Mouse (Mus musculus) CH12.LX (cell line): ENCODE measurements around the gene Fcgr2b. TPM values are rescaled to one million over a fixed set of nuclear protein-coding genes. Genes with fewer than 3 reads are reported as not detected.
A peak's percentile ranks its signal among the peaks of the same experiment; 100 is the strongest.

Experiments
- DNase-seq: peaks from one replicate; pipeline ENCODE4 v3.0.0-alpha.2; 2013; ENCODE audit errors: extremely low read depth
- H3K27ac ChIP-seq: 2 replicates; pipeline ENCODE4 v1.5.1; 2012; ENCODE audit warnings: low read depth, mild to moderate bottlenecking, control low read depth, moderate library complexity; ENCODE audit not compliant: insufficient read depth
- H3K27me3 ChIP-seq: replicated peaks from 2 replicates; pipeline ENCODE3; 2012; ENCODE audit warnings: inconsistent platforms
- H3K36me3 ChIP-seq, 2 experiments: replicated peaks in 1 of 2; 2 replicates each; pipeline versions ENCODE3 to v1.6.1; 2012; ENCODE audit warnings: inconsistent platforms in 1 of 2, low read length in 1 of 2, mild to moderate bottlenecking in 1 of 2, mixed read lengths in 1 of 2, moderate library complexity in 1 of 2; ENCODE audit not compliant: control insufficient read depth in 1 of 2, insufficient read depth in 1 of 2
- H3K4me1 ChIP-seq, 2 experiments: 2 replicates each; pipeline ENCODE4 v1.6.1; 2012; ENCODE audit warnings: inconsistent platforms in 1 of 2, moderate library complexity in 1 of 2; ENCODE audit not compliant: insufficient read depth in 2 of 2, control insufficient read depth in 1 of 2
- H3K4me2 ChIP-seq: 2 replicates; pipeline ENCODE4 v1.6.1; 2012; ENCODE audit warnings: low read depth, mild to moderate bottlenecking, control low read depth; ENCODE audit not compliant: poor library complexity, insufficient read depth, severe bottlenecking
- H3K4me3 ChIP-seq, 3 experiments: fragments of 150-350 bp in 1 of 3; sonication (generic) in 1 of 3; replicated peaks in 1 of 3; 2 replicates each; pipeline versions ENCODE3 to v1.5.1; 2011 to 2012; ENCODE audit warnings: low read depth in 2 of 3, low read length in 2 of 3, mild to moderate bottlenecking in 2 of 3, moderate library complexity in 2 of 3, control low read depth in 1 of 3, improper control_type of control experiment in 1 of 3, inconsistent platforms in 1 of 3, mixed read lengths in 1 of 3; ENCODE audit not compliant: poor library complexity in 1 of 3
- H3K79me2 ChIP-seq: replicated peaks from 2 replicates; pipeline ENCODE4 v1.6.1; 2012; ENCODE audit warnings: mild to moderate bottlenecking, moderate library complexity; ENCODE audit not compliant: control insufficient read depth, poor library complexity, insufficient read depth, severe bottlenecking; ENCODE audit errors: extremely low read depth
- H3K9ac ChIP-seq: 2 replicates; pipeline ENCODE4 v1.6.1; 2012; ENCODE audit warnings: low read depth, mild to moderate bottlenecking, control low read depth, moderate library complexity; ENCODE audit not compliant: insufficient read depth
- H3K9me3 ChIP-seq: replicated peaks from 2 replicates; pipeline ENCODE3; 2012; ENCODE audit warnings: low read length, inconsistent platforms, mixed read lengths
- CHD2 ChIP-seq: IDR thresholded peaks from 2 replicates; pipeline ENCODE4 v1.6.1; 2011; ENCODE audit warnings: low read length, improper control_type of control experiment
- CTCF ChIP-seq, 2 experiments: IDR thresholded peaks in 1 of 2; conservative IDR thresholded peaks in 1 of 2; 2 replicates each; pipeline ENCODE4 v1.5.1; 2011 to 2012; ENCODE audit warnings: low read depth in 2 of 2, low read length in 2 of 2, improper control_type of control experiment in 1 of 2, inconsistent platforms in 1 of 2, mild to moderate bottlenecking in 1 of 2, moderate library complexity in 1 of 2
- GABPA ChIP-seq: IDR thresholded peaks from 2 replicates; pipeline ENCODE4 v1.6.1; 2012; ENCODE audit warnings: low read depth, low read length, improper control_type of control experiment, inconsistent platforms; ENCODE audit not compliant: insufficient replicate concordance
- KAT2A ChIP-seq: IDR thresholded peaks from 2 replicates; pipeline ENCODE4 v1.6.1; 2012; ENCODE audit warnings: low read length, improper control_type of control experiment, inconsistent platforms; ENCODE audit not compliant: insufficient replicate concordance
- MAFK ChIP-seq: IDR thresholded peaks from 2 replicates; pipeline ENCODE4 v1.6.1; 2011; ENCODE audit warnings: low read length, improper control_type of control experiment; ENCODE audit not compliant: insufficient replicate concordance
- MAX ChIP-seq: IDR thresholded peaks from 2 replicates; pipeline ENCODE4 v1.6.1; 2011; ENCODE audit warnings: low read length, improper control_type of control experiment
- MAZ ChIP-seq: IDR thresholded peaks from 2 replicates; pipeline ENCODE4 v1.6.1; 2012; ENCODE audit warnings: low read depth, mild to moderate bottlenecking, inconsistent platforms, low read length, improper control_type of control experiment, moderate library complexity
- UBTF ChIP-seq: IDR thresholded peaks from 2 replicates; pipeline ENCODE4 v1.6.1; 2012; ENCODE audit warnings: low read depth, mild to moderate bottlenecking, inconsistent platforms, low read length, improper control_type of control experiment, moderate library complexity
- ZNF384 ChIP-seq: IDR thresholded peaks from 2 replicates; pipeline ENCODE4 v1.6.1; 2012; ENCODE audit warnings: low read depth, low read length, improper control_type of control experiment, inconsistent platforms
- dilution Hi-C: fragments of 300-500 bp; cut with MboI; formaldehyde crosslinking; loops from 2 replicates; pipeline ENCODE4 v1.14.3; 2020; ENCODE audit warnings: low sequenced_read_pairs; ENCODE audit not compliant: extremely low pct_unique_long_range_greater_than_20kb, extremely low pct_ligation_motif_present
- in situ Hi-C: fragments of 300-500 bp; cut with MboI; formaldehyde crosslinking; loops from 3 replicates; pipeline ENCODE4 v1.14.3; 2019; ENCODE audit warnings: low sequenced_read_pairs, low pct_ligation_motif_present, low pct_unique_long_range_greater_than_20kb, mixed read lengths
- polyA plus RNA-seq: library from polyadenylated mRNA; unstranded; fragments of >175 nt; gene quantifications from 2 replicates; pipeline ENCODE4 v1.2.1, GENCODE M21; 2012; ENCODE audit warnings: low read depth; ENCODE audit not compliant: insufficient read length
- total RNA-seq, 2 experiments: library from RNA; depleted of rRNA; stranded (reverse); fragments of 300-350 nt in 1 of 2; fragments of >200 nt in 1 of 2; gene quantifications; 2 replicates each; pipeline ENCODE4 v1.2.3; 2012 to 2014

Gene Fcgr2b
- total and polyA plus RNA-seq, 3 experiments, result 20.2 to 44.3 (median 29.5) TPM

- Histone ChIP-seq H3K27me3 (no peaks in the 10 kb centered on the region), H3K9me3 (peaks cover 7% of the 10 kb centered on the region), H3K79me2 (no peaks in the 10 kb centered on the region), H3K4me2 (no peak within 1 kb of the TSS), H3K27ac (no peak within 1 kb of the TSS), H3K9ac (no peak within 1 kb of the TSS), H3K4me1 (0 out of 4 replicates have a peak, but pooled peaks cover 0 to 3% of the 10 kb centered on the region in 2 experiments), H3K4me3 (no peak within 1 kb of the TSS), H3K36me3 (peaks cover 0 to 15% of the 10 kb centered on the region in 2 experiments)
- no peak for DNase-seq
- in situ Hi-C loops (loop anchor here (5.0 kb wide), 1 partner anchor 69 kb away; no protein-coding TSS in a partner anchor), dilution Hi-C loops (no loop called here)
- TF ChIP-seq CTCF (conservative IDR thresholded peaks at IDR 0.05 in 1 of 2, IDR thresholded peaks at IDR 0.05 in 1 of 2; ENCODE audit: low read depth in 2 of 2, low read length in 2 of 2) (no peak), CHD2 (no peak), GABPA (no peak), MAX (no peak), UBTF (no peak), MAFK (no peak), KAT2A (no peak), MAZ (no peak)
These were observed 63.3 kb downstream of the Fcgr2b start, which contains the start of gene Fcrlb for GRCm38 (mm10) chr1:170912891-170913615. TSS of gene Fcrlb (minus strand) at chr1:170912941.

DNA sequence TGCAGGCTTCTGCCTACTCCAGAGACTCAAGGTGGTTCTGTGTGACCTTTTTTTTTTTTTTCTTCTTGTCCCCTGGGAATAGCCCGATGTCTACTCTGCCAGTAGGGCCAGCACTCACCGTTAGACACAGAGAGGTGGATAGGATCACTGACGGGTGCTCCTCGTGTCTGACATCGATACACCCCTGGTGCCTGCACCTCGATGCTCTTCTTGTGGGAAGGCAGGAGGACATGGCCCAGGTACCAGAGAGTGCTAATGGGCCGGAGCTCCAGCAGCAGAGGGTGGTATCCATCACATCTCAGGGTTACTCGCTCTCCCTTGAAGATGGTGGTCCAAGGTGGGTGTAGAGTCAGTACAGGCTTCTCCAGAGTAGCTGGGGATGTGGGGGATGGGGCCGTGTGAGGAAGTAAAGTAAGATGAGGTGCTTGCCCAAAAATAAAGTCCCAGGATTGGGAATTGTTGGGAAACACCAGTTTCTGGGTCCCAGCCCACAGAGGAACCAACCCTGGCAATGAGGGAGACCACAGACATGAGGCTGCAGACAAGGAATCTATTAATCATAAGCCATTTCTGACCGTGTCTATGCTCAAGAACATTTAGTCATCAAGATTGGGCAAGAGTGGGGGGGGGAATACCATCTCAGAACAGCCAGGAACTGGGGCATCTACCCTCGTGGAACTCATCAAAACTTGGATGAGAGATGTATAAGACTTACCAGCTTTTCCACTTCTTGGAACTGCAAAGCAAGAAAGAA, 64.3 kb downstream of the Fcgr2b start:
- no peak for DNase-seq
- peaks cover 16% of the 10 kb centered on the region for H3K9me3 ChIP-seq
- no peaks in the 10 kb centered on the region for H3K27me3 ChIP-seq
- H3K27ac ChIP-seq, result no peak overlapping the region
- dilution Hi-C loops, result no loop called here
- H3K4me1 ChIP-seq, result 0 out of 4 replicates have a peak, but pooled peaks cover 0 to 3% of the 10 kb centered on the region in 2 experiments
- no peak overlapping the region for H3K4me3 ChIP-seq
- peaks cover 0 to 12% of the 10 kb centered on the region in 2 experiments for H3K36me3 ChIP-seq
- TF ChIP-seq KAT2A (no peak), ZNF384 (peak; percentile 48)
- in situ Hi-C loops, result loop anchor here (5.0 kb wide), 1 partner anchor 70 kb away; no protein-coding TSS in a partner anchor
- H3K9ac ChIP-seq, result no peak overlapping the region
- no peaks in the 10 kb centered on the region for H3K79me2 ChIP-seq
- no peak overlapping the region for H3K4me2 ChIP-seq

Other genes with a start within 250 kb of the Fcgr2b start
- 35.3 and 37.6 TPM in 2 replicates for gene Atf6, start 108.8 kb downstream of the Fcgr2b start, total RNA-seq (2012; rRNA removed)
- 33.8 and 35.9 TPM in 2 replicates for gene Atf6, start 108.8 kb downstream of the Fcgr2b start, total RNA-seq (2014; rRNA removed)
- 42.7 and 47.0 TPM in 2 replicates for gene Atf6, start 108.8 kb downstream of the Fcgr2b start, polyA plus RNA-seq
- 4.2 and 5.7 TPM in 2 replicates for gene Gm26620, start 91.5 kb downstream of the Fcgr2b start, total RNA-seq (2012; rRNA removed)
- 0.52 and 0.99 TPM in 2 replicates for gene Gm26620, start 91.5 kb downstream of the Fcgr2b start, total RNA-seq (2014; rRNA removed)
- gene Gm26620, start 91.5 kb downstream of the Fcgr2b start, polyA plus RNA-seq, result 1.2 and 1.9 TPM in 2 replicates
- 30.9 and 37.2 TPM in 2 replicates for gene Dusp12, start 91.0 kb downstream of the Fcgr2b start, total RNA-seq (2012; rRNA removed)
- gene Dusp12, start 91.0 kb downstream of the Fcgr2b start, total RNA-seq (2014; rRNA removed), result 41.7 and 49.4 TPM in 2 replicates
- 30.4 and 36.5 TPM in 2 replicates for gene Dusp12, start 91.0 kb downstream of the Fcgr2b start, polyA plus RNA-seq
- gene Fcrlb, start 63.6 kb downstream of the Fcgr2b start, total RNA-seq (2012; rRNA removed), result not detected in 2 replicates
- not detected in 2 replicates for gene Fcrlb, start 63.6 kb downstream of the Fcgr2b start, total RNA-seq (2014; rRNA removed)
- gene Fcrlb, start 63.6 kb downstream of the Fcgr2b start, polyA plus RNA-seq, result not detected in 2 replicates
- 10.6 and 18.5 TPM in 2 replicates for gene Fcrla, start 49.0 kb downstream of the Fcgr2b start, total RNA-seq (2012; rRNA removed)
- gene Fcrla, start 49.0 kb downstream of the Fcgr2b start, total RNA-seq (2014; rRNA removed), result 30.6 and 34.8 TPM in 2 replicates
- 15.4 and 17.7 TPM in 2 replicates for gene Fcrla, start 49.0 kb downstream of the Fcgr2b start, polyA plus RNA-seq
- gene Fcgr4, start 42.4 kb upstream of the Fcgr2b start, total RNA-seq (2012; rRNA removed), result 48.4 and 56.8 TPM in 2 replicates
- 41.8 and 50.2 TPM in 2 replicates for gene Fcgr4, start 42.4 kb upstream of the Fcgr2b start, total RNA-seq (2014; rRNA removed)
- gene Fcgr4, start 42.4 kb upstream of the Fcgr2b start, polyA plus RNA-seq, result 46.7 and 52.8 TPM in 2 replicates
- gene Fcgr3, start 88.4 kb upstream of the Fcgr2b start, total RNA-seq (2012; rRNA removed), result 4.3 and 8.5 TPM in 2 replicates
- gene Fcgr3, start 88.4 kb upstream of the Fcgr2b start, total RNA-seq (2014; rRNA removed), result 6.1 and 6.3 TPM in 2 replicates
- gene Fcgr3, start 88.4 kb upstream of the Fcgr2b start, polyA plus RNA-seq, result 2.6 and 3.7 TPM in 2 replicates
- 0.76 and 2.0 TPM in 2 replicates for gene Cfap126, start 137.4 kb upstream of the Fcgr2b start, total RNA-seq (2012; rRNA removed)
- gene Cfap126, start 137.4 kb upstream of the Fcgr2b start, total RNA-seq (2014; rRNA removed), result 0.43 and 0.79 TPM in 2 replicates
- gene Cfap126, start 137.4 kb upstream of the Fcgr2b start, polyA plus RNA-seq, result 2.5 and 3.4 TPM in 2 replicates
- 79.4 and 87.5 TPM in 2 replicates for gene Sdhc, start 174.1 kb upstream of the Fcgr2b start, total RNA-seq (2012; rRNA removed)
- gene Sdhc, start 174.1 kb upstream of the Fcgr2b start, total RNA-seq (2014; rRNA removed), result 178 and 205 TPM in 2 replicates
- gene Sdhc, start 174.1 kb upstream of the Fcgr2b start, polyA plus RNA-seq, result 120 and 153 TPM in 2 replicates
- 0.04 and 0.21 TPM in 2 replicates for gene Mpz, start 174.2 kb upstream of the Fcgr2b start, total RNA-seq (2012; rRNA removed)
- gene Mpz, start 174.2 kb upstream of the Fcgr2b start, total RNA-seq (2014; rRNA removed), result not detected in 2 replicates
- gene Mpz, start 174.2 kb upstream of the Fcgr2b start, polyA plus RNA-seq, result 0.26 and 0.49 TPM in 2 replicates
- gene Pcp4l1, start 219.7 kb upstream of the Fcgr2b start, total RNA-seq (2012; rRNA removed), result not detected in 2 replicates
- gene Pcp4l1, start 219.7 kb upstream of the Fcgr2b start, total RNA-seq (2014; rRNA removed), result not detected in 2 replicates
- gene Pcp4l1, start 219.7 kb upstream of the Fcgr2b start, polyA plus RNA-seq, result not detected in 2 replicates
- 1.2 and 1.6 TPM in 2 replicates for gene Nr1i3, start 237.4 kb upstream of the Fcgr2b start, total RNA-seq (2012; rRNA removed)
- gene Nr1i3, start 237.4 kb upstream of the Fcgr2b start, total RNA-seq (2014; rRNA removed), result not detected in 2 replicates
- 0.10 and 0.23 TPM in 2 replicates for gene Nr1i3, start 237.4 kb upstream of the Fcgr2b start, polyA plus RNA-seq
- 37.1 and 37.6 TPM in 2 replicates for gene Tomm40l, start 246.0 kb upstream of the Fcgr2b start, total RNA-seq (2012; rRNA removed)
- 34.4 and 36.0 TPM in 2 replicates for gene Tomm40l, start 246.0 kb upstream of the Fcgr2b start, total RNA-seq (2014; rRNA removed)
- gene Tomm40l, start 246.0 kb upstream of the Fcgr2b start, polyA plus RNA-seq, result 24.7 and 32.8 TPM in 2 replicates
- 5.3 and 6.2 TPM in 2 replicates for gene Apoa2, start 248.5 kb upstream of the Fcgr2b start, total RNA-seq (2012; rRNA removed)
- 3.0 and 3.7 TPM in 2 replicates for gene Apoa2, start 248.5 kb upstream of the Fcgr2b start, total RNA-seq (2014; rRNA removed)
- 3.1 and 4.9 TPM in 2 replicates for gene Apoa2, start 248.5 kb upstream of the Fcgr2b start, polyA plus RNA-seq